Mouse (Mus musculus) stomach, postnatal 0 days (tissue): ENCODE measurements at regions not wholly inside any gene's neighbourhood (a gene's known extent, or its start where the extent isn't known, plus 50 kb on each side); places are given as distances from the start of the nearest gene placed in this dataset.

Experiments used
- CTCF ChIP-seq: IDR thresholded peaks from 2 replicates; pipeline ENCODE4 v1.5.1; 2016; ENCODE audit warnings: antibody characterized with exemption, low read depth, mild to moderate bottlenecking, moderate library complexity
- EP300 ChIP-seq: optimal IDR thresholded peaks from 2 replicates; pipeline ENCODE3; 2016; ENCODE audit warnings: antibody characterized with exemption

- TF ChIP-seq CTCF = no peak
- TF ChIP-seq EP300 = no peak
These were observed 79.2 kb upstream of the Adgrf1 start for GRCm38 (mm10) chr17:43190853-43191485.
